Mouse (Mus musculus): Measurements from ENCODE around the gene Gpr153. TPM values are rescaled to one million over a fixed set of nuclear protein-coding genes. Genes with fewer than 3 reads are reported as not detected.

Gpr153 gene
- total RNA-seq, 4 experiments from 2014 or later, result 5.9 to 7.2 (median 6.6) TPM

DNA sequence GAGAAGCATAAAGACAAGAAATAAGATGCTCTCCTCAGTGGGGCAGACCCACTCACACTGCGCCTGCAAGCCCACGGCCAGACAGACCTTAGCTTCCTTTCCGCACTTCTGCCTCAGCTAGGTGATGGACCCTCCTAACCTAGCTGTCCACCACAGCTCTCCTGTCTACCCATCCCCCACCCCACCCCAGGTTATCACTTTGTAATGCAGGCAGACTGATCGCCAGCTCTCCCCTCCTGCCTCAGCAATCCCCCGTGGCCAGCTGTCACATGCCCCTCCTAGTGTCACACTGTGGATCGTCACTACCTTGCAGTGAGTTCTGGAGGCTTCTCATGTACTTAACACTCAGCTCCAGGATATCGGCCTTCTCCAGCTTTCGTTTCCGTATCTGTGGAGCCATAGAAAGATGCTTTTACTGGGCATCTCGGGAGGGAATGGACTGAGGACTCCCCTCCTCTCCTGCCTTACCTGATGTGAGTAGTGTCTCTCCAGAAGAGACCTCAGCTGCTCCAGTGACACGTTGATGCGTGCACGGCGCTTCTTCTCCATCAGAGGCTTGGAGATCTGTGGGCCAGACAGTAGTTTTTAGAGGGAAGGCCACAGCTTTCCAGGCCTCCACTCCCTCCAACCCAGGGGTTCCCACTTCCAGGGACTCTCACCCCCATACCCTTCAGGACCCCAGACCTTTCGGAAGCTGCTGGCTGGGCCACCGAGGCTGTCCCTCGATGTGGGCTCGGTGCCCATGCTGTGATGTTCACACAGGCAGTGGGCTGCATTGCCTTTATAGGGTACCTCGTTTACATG, 13.5 kb downstream of the Gpr153 start:
- no peak for DNase-seq (ENCODE audit: low spot score in 2 of 2)

DNA sequence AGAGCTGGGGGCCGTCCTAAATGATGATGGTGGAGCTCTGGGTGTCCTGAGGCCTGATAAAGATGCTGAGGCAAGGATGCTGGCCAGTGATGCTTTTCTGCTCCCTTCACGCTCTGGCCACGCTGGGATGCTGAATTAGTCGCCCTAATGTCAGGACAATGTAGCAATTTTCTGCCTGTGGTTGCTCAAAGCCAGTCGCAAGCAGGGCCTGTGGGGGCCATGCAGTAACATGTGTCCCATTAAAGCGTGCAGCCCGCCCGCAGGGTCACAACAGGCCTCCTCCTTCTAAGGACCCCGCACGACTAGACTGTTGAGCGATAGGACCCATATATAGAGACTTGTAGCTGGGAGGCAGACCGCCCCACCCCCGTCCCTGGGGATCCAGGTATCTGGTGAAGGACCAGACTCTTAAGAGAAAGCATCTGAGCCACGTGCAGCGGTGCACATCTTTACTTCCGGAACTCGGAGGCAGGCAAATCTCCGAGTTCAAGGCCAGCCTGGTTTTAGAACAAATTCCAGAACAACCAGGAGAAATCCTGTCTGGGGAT, 14.4 kb downstream of the Gpr153 start:
- DNase-seq (ENCODE audit: low spot score in 2 of 2), result no peak

GRCm38 (mm10) chr4:152290385-152290784, 16.4 kb downstream of the Gpr153 start:
- DNase-seq (ENCODE audit: low spot score in 2 of 2), result no peak

DNA sequence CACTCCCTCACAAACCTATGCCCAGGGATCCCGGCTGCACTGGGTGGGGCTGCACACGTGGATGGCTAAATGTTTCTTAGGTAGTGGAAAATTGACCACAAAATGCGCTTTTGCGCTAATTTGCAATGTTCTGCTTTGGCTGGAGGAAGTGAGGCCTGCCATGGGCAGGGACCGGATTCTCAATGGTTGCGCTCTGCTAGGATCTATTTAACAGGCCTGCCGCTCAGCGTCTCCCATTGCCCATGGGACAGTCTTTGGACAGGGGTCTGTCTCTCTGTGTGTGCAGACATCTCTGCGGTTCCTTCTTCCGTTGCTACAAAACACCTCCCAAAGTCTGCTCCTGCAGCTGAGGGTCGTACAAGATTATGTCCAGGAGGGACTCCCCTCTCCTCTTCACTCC, 17.0 kb downstream of the Gpr153 start:
- DNase-seq (ENCODE audit: low spot score in 2 of 2), result no peak

DNA sequence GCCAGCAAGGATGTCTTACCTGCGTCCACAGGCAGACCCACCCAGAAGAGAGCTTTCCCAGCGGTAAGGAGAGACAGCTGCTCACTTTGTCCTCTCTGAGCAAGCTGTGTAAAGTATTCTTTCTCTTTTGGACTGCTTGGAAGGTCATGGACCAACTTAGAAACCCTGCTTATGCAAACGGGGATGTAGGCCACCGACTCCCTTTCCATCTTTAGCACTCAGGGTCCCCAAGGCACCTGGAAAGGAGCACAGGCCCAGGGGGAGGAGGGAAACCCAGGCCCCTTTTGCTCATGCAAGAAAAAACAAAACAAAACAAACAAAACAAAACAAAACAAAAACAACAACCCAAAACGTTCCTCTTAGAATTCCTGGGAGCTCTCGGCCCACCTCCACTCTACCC, 17.5 kb downstream of the Gpr153 start, which contains the start of gene Hes3:
Gene Hes3, minus strand, starts transcription at position 101 of the 400 bp plus-strand sequence.
- DNase-seq (ENCODE audit: low spot score in 2 of 2), result no peak

- no peak for DNase-seq (ENCODE audit: low spot score in 2 of 2)
Observed at GRCm38 (mm10) chr4:152292102-152292765, 18.2 kb downstream of the Gpr153 start.

GRCm38 (mm10) chr4:152294188-152294929, 20.3 kb downstream of the Gpr153 start:
- DNase-seq (ENCODE audit: low spot score in 2 of 2), result no peak

DNA sequence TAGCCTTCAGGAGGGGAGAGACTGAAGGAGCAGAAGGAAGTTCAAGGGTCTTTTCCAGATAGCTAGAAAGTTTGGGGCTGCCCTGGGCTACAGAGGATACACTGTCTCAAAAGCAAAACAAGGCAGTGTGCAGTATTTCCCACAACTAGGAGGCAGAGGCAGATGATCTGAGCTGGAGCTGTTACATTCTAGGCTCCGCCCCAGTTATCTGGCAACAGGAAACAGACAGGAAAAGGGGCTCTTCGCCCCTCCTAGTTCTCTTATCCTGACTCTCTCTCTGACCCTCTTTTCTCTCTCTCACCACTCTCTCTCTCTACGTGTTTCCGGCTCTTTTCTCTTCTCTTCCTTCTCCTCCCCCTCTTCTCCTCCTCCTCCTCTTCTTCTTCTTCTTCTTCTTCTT, 21.9 kb downstream of the Gpr153 start:
- no peak for DNase-seq (ENCODE audit: low spot score in 2 of 2)

- no peak for DNase-seq (ENCODE audit: low spot score in 2 of 2)
Observed at GRCm38 (mm10) chr4:152296371-152296770, 22.3 kb downstream of the Gpr153 start.

- peak; percentile 97 to 98 for DNase-seq (ENCODE audit: low spot score in 2 of 2)
Observed at GRCm38 (mm10) chr4:152296874-152297861, 23.1 kb downstream of the Gpr153 start, which contains the start of gene Icmt. TSS of gene Icmt (plus strand) at chr4:152297227.

- DNase-seq (ENCODE audit: low spot score in 2 of 2), result no peak
Observed at GRCm38 (mm10) chr4:152298836-152299235, 24.8 kb downstream of the Gpr153 start.

- DNase-seq (ENCODE audit: low spot score in 2 of 2), result no peak
Observed at GRCm38 (mm10) chr4:152300375-152300774, 26.3 kb downstream of the Gpr153 start.

DNA sequence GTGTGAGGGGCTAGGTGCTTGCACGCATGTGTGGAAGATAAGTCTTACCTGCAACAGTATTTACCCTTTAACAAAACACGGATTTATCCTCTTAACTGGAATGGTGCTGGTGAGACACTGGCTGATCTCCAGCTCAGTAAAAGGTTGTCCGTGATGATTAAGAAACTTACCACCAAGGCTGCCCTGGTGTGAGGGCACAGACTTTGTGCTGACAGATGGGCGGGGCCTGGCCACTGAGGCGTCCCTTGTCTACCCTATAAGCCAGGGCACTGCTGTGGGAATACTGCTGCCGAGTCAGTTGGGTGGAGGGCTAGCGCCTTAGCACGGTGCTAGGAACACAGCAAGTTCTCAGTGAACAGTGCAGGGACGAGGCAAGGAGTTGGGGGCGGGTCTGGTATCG, 28.0 kb downstream of the Gpr153 start:
- DNase-seq (ENCODE audit: low spot score in 2 of 2), result no peak

GRCm38 (mm10) chr4:152303172-152303571, 29.1 kb downstream of the Gpr153 start:
- no peak for DNase-seq (ENCODE audit: low spot score in 2 of 2)

GRCm38 (mm10) chr4:152304685-152305084, 30.7 kb downstream of the Gpr153 start:
- DNase-seq (ENCODE audit: low spot score in 2 of 2), result no peak

DNA sequence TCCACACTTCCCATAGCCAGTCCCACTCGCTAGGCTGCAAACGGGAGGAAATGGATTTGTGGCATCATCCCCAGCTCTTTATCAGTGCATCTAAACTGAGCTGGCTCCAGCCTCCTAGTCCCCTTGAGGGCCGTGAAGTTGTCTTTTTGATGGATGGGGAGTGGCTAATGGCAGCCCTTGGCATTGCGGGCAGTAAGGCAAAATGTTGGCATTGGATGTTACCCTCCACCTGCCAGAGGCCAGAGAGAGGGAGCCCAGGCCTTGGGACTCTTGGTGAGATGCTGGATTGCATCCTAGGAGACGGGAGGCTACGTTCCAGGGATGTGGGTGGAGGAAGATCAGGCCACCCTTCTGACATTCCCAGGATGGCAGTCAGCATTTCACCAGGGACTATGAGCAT, 32.0 kb downstream of the Gpr153 start:
- no peak for DNase-seq (ENCODE audit: low spot score in 2 of 2)

GRCm38 (mm10) chr4:152307542-152307941, 33.5 kb downstream of the Gpr153 start:
- DNase-seq (ENCODE audit: low spot score in 2 of 2), result no peak

GRCm38 (mm10) chr4:152312186-152312585, 38.2 kb downstream of the Gpr153 start:
- DNase-seq (ENCODE audit: low spot score in 2 of 2), result no peak

DNA sequence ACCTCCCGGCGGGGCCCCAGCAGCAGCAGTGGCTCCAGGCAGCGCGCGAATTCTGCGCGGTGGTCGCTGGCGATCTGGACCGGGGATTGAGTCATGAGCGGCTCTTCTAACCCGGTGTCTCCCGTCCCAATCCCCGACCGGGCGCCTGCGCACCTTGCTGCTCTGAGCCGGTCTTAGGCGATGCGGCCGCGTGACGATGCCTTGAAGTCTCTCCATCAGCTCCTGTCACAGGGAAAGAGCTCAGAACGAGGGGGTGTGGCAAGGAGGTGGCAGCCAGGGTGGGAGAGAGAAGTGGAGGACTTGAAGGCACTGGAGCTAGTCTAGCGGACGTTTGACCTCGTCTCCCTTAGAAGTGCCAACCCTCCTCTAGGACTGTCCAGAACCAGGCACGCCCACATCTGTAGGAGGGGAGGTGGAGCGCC, 39.2 kb downstream of the Gpr153 start:
- DNase-seq (ENCODE audit: low spot score in 2 of 2), result no peak

DNA sequence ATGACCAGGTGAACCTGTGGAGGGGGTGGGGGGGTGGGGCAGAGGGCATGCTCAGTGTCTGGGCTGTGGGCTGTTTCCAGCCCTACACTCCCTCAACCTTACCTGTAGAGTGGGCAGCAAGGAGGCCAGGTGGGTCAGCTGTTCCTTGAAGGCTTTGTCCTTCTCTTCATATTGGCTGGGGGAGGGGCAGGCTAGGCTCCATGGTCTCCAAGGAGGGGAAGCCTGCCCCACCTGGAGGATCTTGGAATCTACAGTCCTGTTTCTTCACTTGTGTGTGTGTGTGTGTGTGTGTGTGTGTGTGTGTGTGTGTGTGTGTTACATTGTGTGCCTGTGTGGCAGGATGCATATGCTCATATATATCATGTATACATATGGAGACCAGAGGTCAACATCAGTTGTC, 39.9 kb downstream of the Gpr153 start:
- no peak for DNase-seq (ENCODE audit: low spot score in 2 of 2)
